Mouse (Mus musculus) kidney, adult 2 months (tissue): ENCODE measurements around the gene Nfam1. TPM values are rescaled to one million over a fixed set of nuclear protein-coding genes. Genes with fewer than 3 reads are reported as not detected.

Experiments
- DNase-seq: peaks from one replicate; pipeline ENCODE4 v3.0.0; 2021
- H3K27ac ChIP-seq: fragments of 200-500 bp; 2 replicates; pipeline ENCODE4 v1.5.1; 2012; ENCODE audit warnings: low read depth, low read length, control low read depth, inconsistent platforms; ENCODE audit not compliant: insufficient read depth
- H3K27me3 ChIP-seq: fragments of 200-500 bp; replicated peaks from 2 replicates; pipeline ENCODE4 v1.6.1; 2012; ENCODE audit warnings: mild to moderate bottlenecking, moderate library complexity, low read length, inconsistent platforms; ENCODE audit not compliant: control insufficient read depth, insufficient read depth
- H3K36me3 ChIP-seq: fragments of 200-500 bp; 2 replicates; pipeline ENCODE4 v1.6.1; 2012; ENCODE audit warnings: mild to moderate bottlenecking, moderate library complexity, low read length, inconsistent platforms; ENCODE audit not compliant: control insufficient read depth, insufficient read depth
- H3K4me1 ChIP-seq: fragments of 200-500 bp; 2 replicates; pipeline ENCODE4 v1.6.1; 2011; ENCODE audit warnings: low read length; ENCODE audit not compliant: control insufficient read depth, insufficient read depth
- H3K4me3 ChIP-seq: fragments of 200-500 bp; 2 replicates; pipeline ENCODE4 v1.5.1; 2011; ENCODE audit warnings: mild to moderate bottlenecking, low read depth, low read length, control low read depth; ENCODE audit not compliant: insufficient read depth
- CTCF ChIP-seq: fragments of 200-500 bp; conservative IDR thresholded peaks from 2 replicates; pipeline ENCODE4 v1.5.1; 2011; ENCODE audit warnings: low read depth, mild to moderate bottlenecking, control low read depth, low read length, moderate library complexity, mixed read lengths; ENCODE audit not compliant: insufficient read depth, insufficient read length
- POLR2A ChIP-seq: fragments of 200-500 bp; IDR thresholded peaks from one replicate; pipeline ENCODE4 v1.6.1; 2011; ENCODE audit warnings: low read depth, low read length, control low read depth
- WGBS: fragments of 180-500 bp; shearing (Covaris S2); methylation state at CpG from one replicate; pipeline ENCODE4 v1.1.7; 2018; 5-methylcytosine and 5-hydroxymethylcytosine counted together
- polyA plus RNA-seq: library from polyadenylated mRNA; depleted of rRNA; stranded (reverse); fragments of >200 nt; gene quantifications from 2 replicates; pipeline ENCODE4 v1.2.3, GENCODE M21; 2012; rRNA removed

The Nfam1 gene
- polyA plus RNA-seq, 1 experiment, result 2.9 TPM

- no peaks in the 10 kb centered on the region for H3K4me1 ChIP-seq
- no peaks in the 10 kb centered on the region for H3K27me3 ChIP-seq
- H3K4me3 ChIP-seq, result no peak overlapping the region
- no peak overlapping the region for H3K27ac ChIP-seq
- TF ChIP-seq CTCF (no peak), POLR2A (no peak)
- no peaks in the 10 kb centered on the region for H3K36me3 ChIP-seq
- no peak for DNase-seq
- WGBS, result 77% methylated on average over 9 of the region's 9 CpGs
Observed at GRCm38 (mm10) chr15:82944479-82945195, 88.5 kb downstream of the Nfam1 start.

Other genes with a start within 250 kb of the Nfam1 start
- gene Cyp2d26, start 239.0 kb downstream of the Nfam1 start, polyA plus RNA-seq, result 780 and 833 TPM in 2 replicates
- 17.8 and 18.1 TPM in 2 replicates for gene Tcf20, start 45.4 kb downstream of the Nfam1 start, polyA plus RNA-seq
- 106 and 124 TPM in 2 replicates for gene Serhl, start 56.2 kb upstream of the Nfam1 start, polyA plus RNA-seq
- gene Rrp7a, start 89.5 kb upstream of the Nfam1 start, polyA plus RNA-seq, result 110 and 126 TPM in 2 replicates
- 45.9 and 47.2 TPM in 2 replicates for gene Poldip3, start 116.1 kb upstream of the Nfam1 start, polyA plus RNA-seq
- 197 and 230 TPM in 2 replicates for gene Cyb5r3, start 139.3 kb upstream of the Nfam1 start, polyA plus RNA-seq
- gene A4galt, start 218.5 kb upstream of the Nfam1 start, polyA plus RNA-seq, result 53.5 and 56.0 TPM in 2 replicates